In the genomic region with DNA sequence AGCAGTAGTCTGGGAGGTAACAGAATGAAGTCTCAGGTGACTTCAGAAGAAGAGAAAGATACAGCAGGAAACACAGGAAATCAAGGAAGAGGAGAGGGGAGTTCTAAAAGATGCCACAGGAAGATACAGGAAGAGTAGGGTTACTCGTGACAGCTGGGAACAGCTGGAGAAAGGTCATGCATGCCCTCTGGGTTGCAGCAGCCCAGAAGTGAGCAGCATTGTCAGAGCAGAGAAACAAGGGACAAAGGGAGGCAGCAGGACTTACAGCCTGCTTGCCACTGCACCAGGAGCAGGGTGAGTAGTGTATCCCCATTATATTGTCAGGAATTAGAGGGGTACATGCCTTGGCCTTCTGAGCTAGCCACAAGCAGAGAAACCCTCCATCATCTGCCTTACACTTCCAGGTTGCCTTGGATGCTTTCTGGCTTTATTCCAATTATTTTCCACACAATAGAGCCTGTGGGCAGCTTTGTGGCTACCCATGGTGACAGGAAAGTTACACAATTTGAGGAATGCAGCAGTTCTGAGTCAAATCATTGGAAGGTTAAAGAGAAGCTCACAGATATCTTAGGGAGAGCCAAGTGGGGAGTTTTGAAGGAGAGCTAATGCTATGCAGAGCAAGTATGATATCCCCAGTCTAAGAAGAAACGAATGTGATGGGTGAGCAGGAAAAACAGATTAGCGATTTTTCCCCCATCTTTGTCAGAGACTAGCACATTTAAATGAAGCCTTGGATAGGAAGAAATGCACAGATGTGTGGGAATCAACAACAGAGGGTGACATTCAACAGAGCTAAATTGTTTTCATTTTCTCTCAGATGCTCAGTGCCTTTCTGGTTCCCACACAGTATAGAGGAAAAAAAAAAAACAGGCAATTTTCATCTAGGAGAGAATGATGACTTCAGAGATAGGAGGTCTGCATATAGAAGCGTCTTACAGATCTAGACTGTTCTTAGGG, we compare ENCODE assay signal across 16 mouse cellular contexts.
A peak's percentile ranks its signal among the peaks of the same experiment; 100 is the strongest.
DNase-seq lines count a peak whose midpoint lies in the region; ATAC-seq and TF ChIP-seq lines count a peak whose summit lies in the region.
"Had no signal": no experiment of that assay in that cellular context is flagged by ENCODE, and none has a peak within 500 bp of the region (broad histone marks: within the 10 kb centered on the region; RNA-seq: fewer than 3 reads in every experiment).

No protein-coding gene starts in this region.

- no peaks in the 10 kb centered on the region for H3K9me3 ChIP-seq in lung, postnatal 0 days (ENCODE audit: low read length)
- H3K9me3 ChIP-seq: liver, embryonic 13.5 days; neural tube, embryonic 13.5 days had no signal

- TF ChIP-seq CTCF in layer of hippocampus, adult 2 months (conservative IDR thresholded peaks at IDR 0.05), result no peak
- TF ChIP-seq CTCF in lung, postnatal 0 days (IDR thresholded peaks at IDR 0.05), result no peak

- peak overlapping the region; percentile 80 for H3K27ac ChIP-seq in layer of hippocampus, adult 2 months
- H3K27ac ChIP-seq in lung, postnatal 0 days (ENCODE audit: low read length), result no peak overlapping the region
- H3K27ac ChIP-seq: liver, embryonic 13.5 days; neural tube, embryonic 13.5 days had no signal

- H3K9ac ChIP-seq in lung, postnatal 0 days (replicated peaks; ENCODE audit: low read depth), result no peak overlapping the region
- H3K9ac ChIP-seq: liver, embryonic 13.5 days; neural tube, embryonic 13.5 days had no signal

- WGBS in lung, postnatal 0 days, result 39% methylated on average over 4 of the region's 4 CpGs

- ATAC-seq in cerebellum, adult (ENCODE audit: insufficient number of reproducible peaks, low FRiP score, low TSS enrichment), result 0 out of 2 replicates have a peak, but pooled peaks have one; percentile 20
- no peak for ATAC-seq in lung, postnatal 0 days

- H3K27me3 ChIP-seq in lung, postnatal 0 days (replicated peaks; ENCODE audit: insufficient read depth, low read length), result no peaks in the 10 kb centered on the region
- H3K27me3 ChIP-seq: liver, embryonic 13.5 days; neural tube, embryonic 13.5 days had no signal

- H3K36me3 ChIP-seq in lung, postnatal 0 days (ENCODE audit: insufficient read depth, low read length), result no peaks in the 10 kb centered on the region
- H3K36me3 ChIP-seq: liver, embryonic 13.5 days; neural tube, embryonic 13.5 days had no signal

- DNase-seq in cerebellum, postnatal 25 days, result no peak
- peak; percentile 11 to 25 for DNase-seq in left cerebral cortex, adult 9 months (ENCODE audit: low spot score in 2 of 2)
- no peak for DNase-seq in left cerebral cortex, adult 11 months (ENCODE audit: low spot score)
- peak; percentile 59 to 86 for DNase-seq in layer of hippocampus, adult 2 months (ENCODE audit: low spot score in 2 of 2)
- DNase-seq in retina, postnatal 1 day, result peak; percentile 23
- no peak for DNase-seq in cerebellum, postnatal 14 days
- DNase-seq in lung, postnatal 0 days (ENCODE audit: low spot score), result no peak
- DNase-seq: adrenal gland, adult 2 months; cerebellum, adult 9-10 months; heart, postnatal 4 days; kidney, postnatal 25 days; liver, embryonic 13.5 days; thymus, adult 18-20 months had no signal

- H3K4me3 ChIP-seq in layer of hippocampus, adult 2 months, result no peak overlapping the region
- H3K4me3 ChIP-seq in lung, postnatal 0 days (ENCODE audit: low read depth, low read length), result no peak overlapping the region
- H3K4me3 ChIP-seq: erythroblast, embryonic 14.5 days; liver, embryonic 13.5 days; neural tube, embryonic 13.5 days had no signal

- no peak for TF ChIP-seq EP300 in lung, postnatal 0 days (IDR thresholded peaks at IDR 0.05)

- H3K4me1 ChIP-seq in lung, postnatal 0 days (ENCODE audit: insufficient read depth, low read depth, low read length), result no peaks in the 10 kb centered on the region
- H3K4me1 ChIP-seq: liver, embryonic 13.5 days had no signal

- H3K4me2 ChIP-seq in lung, postnatal 0 days (replicated peaks; ENCODE audit: low read depth, low read length), result no peak overlapping the region
- H3K4me2 ChIP-seq: liver, embryonic 13.5 days; neural tube, embryonic 13.5 days had no signal

Comparison
In these comparisons a context has a peak if more than half of its experiments do, and no peak if none do; other contexts are left out.
1. DNase-seq: peak in left cerebral cortex, adult 9 months (2 of 2), layer of hippocampus, adult 2 months (2 of 2) and retina, postnatal 1 day (single experiment); none in cerebellum, postnatal 25 days (0 of 2), left cerebral cortex, adult 11 months (single experiment), cerebellum, postnatal 14 days (0 of 2) and lung, postnatal 0 days (single experiment).